Mouse (Mus musculus) lung, postnatal 0 days (tissue): ENCODE measurements around the gene Ninj1. TPM values are rescaled to one million over a fixed set of nuclear protein-coding genes. Genes with fewer than 3 reads are reported as not detected.

Source experiments
- ATAC-seq: fragments of 200-750 bp; cut with Nextera tagmentation; 2 replicates; pipeline ENCODE4 v1.8.0; 2017; ENCODE audit warnings: moderate library complexity
- DNase-seq: peaks from one replicate; pipeline ENCODE4 v3.0.0-alpha.2; 2016; ENCODE audit warnings: low spot score
- H3K27ac ChIP-seq: fragments of 300-500 bp; sonication (generic); 2 replicates; pipeline ENCODE4 v1.5.1; 2014; ENCODE audit warnings: antibody characterized with exemption, mild to moderate bottlenecking, low read length, mixed read lengths
- H3K27me3 ChIP-seq: fragments of 300-500 bp; sonication (generic); replicated peaks from 2 replicates; pipeline ENCODE4 v1.6.1; 2014; ENCODE audit warnings: low read length, mixed read lengths; ENCODE audit not compliant: insufficient read depth
- H3K36me3 ChIP-seq: fragments of 300-500 bp; sonication (generic); 2 replicates; pipeline ENCODE4 v1.6.1; 2014; ENCODE audit warnings: low read length, mixed read lengths; ENCODE audit not compliant: insufficient read depth
- H3K4me1 ChIP-seq: fragments of 300-500 bp; sonication (generic); 2 replicates; pipeline ENCODE4 v1.6.1; 2014; ENCODE audit warnings: antibody characterized with exemption, low read depth, low read length, mixed read lengths; ENCODE audit not compliant: insufficient read depth
- H3K4me2 ChIP-seq: fragments of 300-500 bp; sonication (generic); replicated peaks from 2 replicates; pipeline ENCODE4 v1.6.1; 2014; ENCODE audit warnings: low read depth, mild to moderate bottlenecking, low read length, moderate library complexity, mixed read lengths
- H3K4me3 ChIP-seq: fragments of 300-500 bp; sonication (generic); 2 replicates; pipeline ENCODE4 v1.5.1; 2014; ENCODE audit warnings: low read depth, low read length
- H3K9ac ChIP-seq: fragments of 300-500 bp; sonication (generic); replicated peaks from 2 replicates; pipeline ENCODE4 v1.6.1; 2014; ENCODE audit warnings: low read depth, mild to moderate bottlenecking
- H3K9me3 ChIP-seq: fragments of 300-500 bp; sonication (generic); 2 replicates; pipeline ENCODE4 v1.6.1; 2016; ENCODE audit warnings: low read length, mixed read lengths
- CTCF ChIP-seq: IDR thresholded peaks from 2 replicates; pipeline ENCODE4 v1.5.1; 2016; ENCODE audit warnings: antibody characterized with exemption, mild to moderate bottlenecking
- EP300 ChIP-seq: IDR thresholded peaks from 2 replicates; pipeline ENCODE4 v1.6.1; 2016; ENCODE audit warnings: antibody characterized with exemption, mild to moderate bottlenecking, control low read depth
- WGBS: fragments of 180-500 bp; shearing (Covaris S2); extraction: QIAGEN DNeasy Blood & Tissue Kit; methylation state at CpG from one replicate; pipeline ENCODE4 v1.1.7; 2014; 5-methylcytosine and 5-hydroxymethylcytosine counted together
- polyA plus RNA-seq: library from polyadenylated mRNA; unstranded; fragments of >200 nt; fragmentation: Nextera tagmentation; extraction: Ambion mirVana; gene quantifications from 2 replicates; pipeline ENCODE4 v1.2.1, GENCODE M21; 2015

Gene Ninj1
- polyA plus RNA-seq, 1 experiment from 2014 or later, result 72.0 TPM

GRCm38 (mm10) chr13:49206341-49206740, 19.1 kb downstream of the Ninj1 start:
- ATAC-seq (no peak), DNase-seq (no peak)
- Histone ChIP-seq H3K9ac (no peak overlapping the region), H3K4me3 (no peak overlapping the region), H3K4me2 (no peak overlapping the region), H3K27me3 (no peaks in the 10 kb centered on the region), H3K36me3 (no peaks in the 10 kb centered on the region), H3K9me3 (no peaks in the 10 kb centered on the region), H3K4me1 (no peaks in the 10 kb centered on the region), H3K27ac (no peak overlapping the region)
- WGBS, result 94% methylated on average over 2 of the region's 2 CpGs
- no peak for TF ChIP-seq CTCF
- no peak for TF ChIP-seq EP300

GRCm38 (mm10) chr13:49209306-49209705, 22.0 kb downstream of the Ninj1 start:
- Histone ChIP-seq H3K9ac (no peak overlapping the region), H3K27me3 (no peaks in the 10 kb centered on the region), H3K9me3 (no peaks in the 10 kb centered on the region), H3K4me3 (no peak overlapping the region), H3K27ac (no peak overlapping the region), H3K4me1 (peaks cover 10% of the 10 kb centered on the region; the same call in 1 of the 2 replicates), H3K4me2 (no peak overlapping the region), H3K36me3 (no peaks in the 10 kb centered on the region)
- DNase-seq (no peak), ATAC-seq (no peak)
- WGBS, result 54% methylated on average over 7 of the region's 7 CpGs
- TF ChIP-seq EP300 (no peak), CTCF (no peak)

- no peaks in the 10 kb centered on the region for H3K36me3 ChIP-seq
- H3K27ac ChIP-seq, result peak overlapping the region; percentile 52
- ATAC-seq (no peak), DNase-seq (no peak)
- no peak overlapping the region for H3K4me3 ChIP-seq
- no peak overlapping the region for H3K9ac ChIP-seq
- H3K9me3 ChIP-seq, result no peaks in the 10 kb centered on the region
- no peak for TF ChIP-seq CTCF
- TF ChIP-seq EP300, result no peak
- H3K4me1 ChIP-seq, result peaks cover 15% of the 10 kb centered on the region; the same call in 1 of the 2 replicates
- WGBS, result 86% methylated on average over 4 of the region's 4 CpGs
- H3K4me2 ChIP-seq, result no peak overlapping the region
- H3K27me3 ChIP-seq, result no peaks in the 10 kb centered on the region
Observed at GRCm38 (mm10) chr13:49212711-49213500, 25.6 kb downstream of the Ninj1 start.

GRCm38 (mm10) chr13:49213531-49213932, 26.2 kb downstream of the Ninj1 start:
- H3K9me3 ChIP-seq, result no peaks in the 10 kb centered on the region
- no peak overlapping the region for H3K9ac ChIP-seq
- WGBS, result 45% methylated on average over 4 of the region's 4 CpGs
- no peaks in the 10 kb centered on the region for H3K36me3 ChIP-seq
- H3K27ac ChIP-seq, result peak overlapping the region; percentile 68
- no peak for TF ChIP-seq EP300
- no peak for TF ChIP-seq CTCF
- H3K4me3 ChIP-seq, result no peak overlapping the region
- peak; percentile 34 for ATAC-seq
- H3K4me1 ChIP-seq, result peaks cover 15% of the 10 kb centered on the region; the same call in 1 of the 2 replicates
- no peaks in the 10 kb centered on the region for H3K27me3 ChIP-seq
- no peak overlapping the region for H3K4me2 ChIP-seq
- DNase-seq, result peak; percentile 69

DNA sequence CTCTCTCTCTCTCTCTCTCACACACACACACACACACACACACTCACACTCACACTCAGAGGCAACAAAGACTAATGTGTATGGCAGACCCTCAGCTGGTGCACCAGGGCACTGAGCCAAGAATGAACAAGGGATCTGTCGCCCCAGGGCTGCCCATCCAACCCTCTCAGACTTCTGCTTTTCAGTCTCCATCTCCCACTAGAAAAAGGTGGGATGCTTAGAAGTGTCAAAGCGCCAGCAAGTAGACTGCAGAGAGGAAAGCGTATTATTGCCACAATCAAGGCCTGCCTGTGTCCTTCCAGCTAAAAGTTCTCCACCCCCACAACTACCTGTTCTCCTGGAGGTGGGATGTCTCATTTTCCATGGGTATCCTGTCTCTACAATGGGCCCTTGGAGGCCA, 27.2 kb downstream of the Ninj1 start:
- Histone ChIP-seq H3K9ac (no peak overlapping the region; the same call in 1 of the 2 replicates), H3K9me3 (no peaks in the 10 kb centered on the region), H3K4me3 (no peak overlapping the region), H3K27me3 (no peaks in the 10 kb centered on the region), H3K4me1 (peaks cover 15% of the 10 kb centered on the region; the same call in 1 of the 2 replicates), H3K4me2 (peak overlapping the region; percentile 83; the same call in 1 of the 2 replicates), H3K36me3 (no peaks in the 10 kb centered on the region), H3K27ac (no peak overlapping the region)
- ATAC-seq (no peak), DNase-seq (no peak)
- TF ChIP-seq EP300 (no peak), CTCF (no peak)
- WGBS, result 64% methylated on average over 3 of the region's 3 CpGs

DNA sequence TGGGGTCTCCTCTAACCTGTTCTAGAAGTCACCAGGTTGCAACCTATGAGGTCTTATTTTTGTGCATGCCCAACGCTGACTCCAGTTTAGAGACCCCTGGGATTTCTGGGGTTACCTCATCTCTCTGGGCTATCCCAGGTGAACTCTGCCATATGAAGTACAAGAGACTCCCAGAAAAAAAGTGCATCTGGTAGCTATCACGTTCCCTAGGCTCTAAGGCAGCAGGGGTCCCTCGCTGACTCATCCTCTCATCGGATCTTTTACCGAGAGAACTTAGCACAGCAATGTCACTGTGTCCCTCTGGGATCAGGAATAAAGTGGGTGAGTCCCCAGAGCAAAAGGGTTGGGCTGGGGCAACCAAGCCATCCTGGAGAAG, 27.8 kb downstream of the Ninj1 start:
- H3K4me1 ChIP-seq, result peaks cover 15% of the 10 kb centered on the region; the same call in 1 of the 2 replicates
- ATAC-seq (no peak), DNase-seq (no peak)
- H3K9me3 ChIP-seq, result no peaks in the 10 kb centered on the region
- WGBS, result 8% methylated on average over 5 of the region's 5 CpGs
- H3K27ac ChIP-seq, result peak overlapping the region; percentile 89
- peak overlapping the region; percentile 83 for H3K9ac ChIP-seq
- TF ChIP-seq EP300 (no peak), CTCF (no peak)
- peak overlapping the region; percentile 83 for H3K4me2 ChIP-seq
- H3K4me3 ChIP-seq, result peak overlapping the region; percentile 86
- no peaks in the 10 kb centered on the region for H3K27me3 ChIP-seq
- H3K36me3 ChIP-seq, result no peaks in the 10 kb centered on the region
